Mouse (Mus musculus) megakaryocyte, embryonic 14.5 days (primary cell): ENCODE results near the gene Olfr433. TPM values are rescaled to one million over a fixed set of nuclear protein-coding genes. Genes with fewer than 3 reads are reported as not detected.
"Not testable (repeated sequence)": the region's sequence is repeated elsewhere in the genome, so short reads cannot be mapped to it uniquely, and the experiment has no call there.

ENCODE experiments used
- H3K27me3 ChIP-seq: replicated peaks from 2 replicates; pipeline ENCODE3; 2012; ENCODE audit warnings: inconsistent platforms
- H3K36me3 ChIP-seq: replicated peaks from 2 replicates; pipeline ENCODE3; 2012; ENCODE audit warnings: low read length, inconsistent platforms, mixed read lengths
- H3K4me1 ChIP-seq: 2 replicates; pipeline ENCODE4 v1.6.1; 2012; ENCODE audit warnings: inconsistent platforms
- H3K4me3 ChIP-seq: replicated peaks from 2 replicates; pipeline ENCODE3; 2012; ENCODE audit warnings: moderate library complexity, mild to moderate bottlenecking, inconsistent platforms
- H3K9me3 ChIP-seq: 2 replicates; pipeline ENCODE4 v1.6.1; 2012; ENCODE audit warnings: inconsistent platforms
- FLI1 ChIP-seq: IDR thresholded peaks from 2 replicates; pipeline ENCODE4 v1.6.1; 2012; ENCODE audit warnings: low read length, inconsistent platforms, mixed read lengths
- GATA1 ChIP-seq: IDR thresholded peaks from 3 replicates; pipeline ENCODE4 v1.6.1; 2012; ENCODE audit warnings: mixed read lengths, low read length, inconsistent platforms, borderline replicate concordance
- polyA plus RNA-seq: library from polyadenylated mRNA; stranded (reverse); fragments of >175 nt; gene quantifications from 2 replicates; pipeline ENCODE4 v1.2.3, GENCODE M21; 2012; ENCODE audit warnings: low replicate concordance; ENCODE audit not compliant: insufficient read depth

Gene Olfr433
- not detected in 2 replicates for polyA plus RNA-seq

DNA sequence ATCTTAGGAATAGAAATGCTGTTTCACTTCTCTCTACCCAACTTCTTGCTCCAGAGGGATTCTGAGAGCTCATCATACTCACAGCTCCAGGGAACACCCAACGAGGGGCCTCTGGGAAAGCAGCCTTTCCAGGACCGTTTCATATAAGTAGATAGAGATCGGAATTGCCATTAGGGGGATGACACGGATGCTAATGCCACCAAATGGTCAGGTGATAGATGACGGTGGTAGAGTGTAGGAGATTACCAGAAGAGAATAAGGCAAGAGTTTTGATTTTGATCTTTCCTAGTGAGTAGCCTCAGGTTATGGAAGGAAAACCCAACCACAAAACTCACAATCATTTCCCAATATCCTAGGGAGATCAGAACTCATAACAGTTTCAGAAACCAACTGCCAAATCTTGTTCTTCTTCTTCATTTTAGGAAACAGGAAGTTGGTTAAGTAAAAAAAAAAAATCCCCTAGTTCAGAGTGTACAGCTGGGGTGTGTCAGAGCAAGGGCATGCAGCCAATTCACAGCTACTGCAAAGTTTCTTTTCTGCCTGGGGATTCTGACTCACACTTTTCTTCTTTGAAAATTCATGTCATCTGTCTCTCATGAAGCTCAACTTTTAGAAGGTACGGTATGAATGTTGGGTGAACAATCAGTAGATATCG is at the start of gene Olfr433:
TSS of gene Olfr433 (plus strand) at position 183 of the 655 bp plus-strand sequence.
- Histone ChIP-seq H3K4me1 (peaks cover 4% of the 10 kb centered on the region; the same call in 1 of the 2 replicates), H3K4me3 (no peak within 1 kb of the TSS), H3K27me3 (no peaks in the 10 kb centered on the region), H3K36me3 (no peaks in the 10 kb centered on the region), H3K9me3 (no peaks in the 10 kb centered on the region)
- TF ChIP-seq GATA1, result no peak
- TF ChIP-seq FLI1, result no peak

- no peak overlapping the region for H3K4me3 ChIP-seq
Measured at GRCm38 (mm10) chr1:173995003-173995402, 45.5 kb upstream of the Olfr433 start.

DNA sequence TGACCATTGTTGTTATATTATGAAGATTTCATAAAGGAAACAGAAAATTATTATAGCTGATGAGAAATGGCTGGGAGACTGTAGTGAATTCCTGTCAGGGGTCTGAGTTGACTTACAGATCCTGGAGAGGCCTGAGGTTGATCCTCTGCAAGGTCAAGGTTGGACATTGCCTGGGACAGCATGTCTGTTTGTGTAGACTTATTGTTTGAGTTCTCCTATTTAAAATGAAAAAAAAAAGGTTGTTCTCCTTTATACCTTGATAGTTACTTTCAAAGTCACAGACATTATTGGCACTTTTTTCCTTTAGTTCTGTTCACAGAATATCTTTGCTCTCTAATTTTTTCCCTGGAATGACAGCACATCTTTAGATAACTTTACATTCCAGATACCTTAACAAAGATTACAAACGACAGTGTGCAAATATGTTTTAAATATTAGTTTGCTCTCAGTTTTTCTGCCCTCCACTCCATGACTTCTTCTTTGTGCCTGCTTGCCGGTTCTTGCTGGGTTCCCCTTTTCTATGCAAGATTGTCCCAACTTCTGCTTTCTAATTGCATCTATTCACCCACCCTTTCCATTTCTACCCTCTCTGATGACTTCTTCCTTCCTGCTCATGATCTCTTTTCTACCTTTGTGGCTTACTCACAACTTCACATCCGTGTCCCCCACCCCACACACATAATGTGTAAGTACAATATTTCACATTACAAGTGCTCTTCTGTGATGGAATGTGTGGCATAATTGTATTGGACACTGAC is 36.0 kb upstream of the Olfr433 start:
- H3K9me3 ChIP-seq, H3K36me3 ChIP-seq, H3K4me1 ChIP-seq, H3K27me3 ChIP-seq, H3K4me3 ChIP-seq: not testable (repeated sequence)

More at GRCm38 (mm10) chr1:173995003-173995402, 45.5 kb upstream of the Olfr433 start:
- Histone ChIP-seq H3K27me3 (no peaks in the 10 kb centered on the region), H3K9me3 (no peaks in the 10 kb centered on the region), H3K36me3 (no peaks in the 10 kb centered on the region), H3K4me1 (no peaks in the 10 kb centered on the region)
- TF ChIP-seq FLI1 (no peak), GATA1 (no peak)

DNA sequence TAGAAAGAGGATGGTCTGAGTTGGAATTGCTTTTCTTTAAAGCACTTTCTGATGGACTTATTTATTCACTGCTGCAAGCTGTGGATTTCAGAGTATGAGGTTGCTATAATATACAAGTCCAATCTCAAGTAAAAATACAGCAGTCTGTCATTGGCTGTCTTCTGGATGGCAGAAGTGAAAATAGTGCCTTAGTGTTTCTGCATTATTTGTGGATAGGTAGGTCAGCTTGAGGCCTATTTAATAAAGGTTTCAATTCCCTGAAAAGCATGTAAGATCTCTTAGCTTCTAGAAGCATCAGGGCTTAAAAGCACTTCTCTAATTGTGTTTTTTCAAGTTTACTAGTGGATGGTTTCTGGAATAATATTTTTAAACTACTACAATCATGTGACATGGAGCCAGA is 33.5 kb upstream of the Olfr433 start:
- H3K36me3 ChIP-seq, H3K4me3 ChIP-seq, H3K4me1 ChIP-seq, H3K27me3 ChIP-seq, H3K9me3 ChIP-seq: not testable (repeated sequence)

DNA sequence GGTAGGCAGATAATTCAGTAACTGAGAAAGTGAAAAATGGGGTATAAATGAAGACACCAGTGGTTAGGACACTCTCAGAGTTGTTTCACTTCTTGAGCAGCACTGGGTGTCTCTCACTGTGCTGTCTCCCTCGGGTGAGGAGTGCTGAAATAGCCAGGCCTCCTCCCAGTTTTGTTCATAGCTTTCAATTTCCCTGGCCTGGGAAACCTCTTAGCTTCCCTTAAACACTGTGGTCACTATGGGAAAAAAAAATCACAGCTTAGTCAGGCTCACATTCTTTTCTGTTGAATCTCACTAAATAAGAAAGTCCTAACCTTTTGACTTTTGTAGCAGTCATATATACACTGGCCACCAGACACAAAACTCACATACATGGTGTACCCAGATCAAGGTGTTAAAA is 8.8 kb upstream of the Olfr433 start, which contains the start of gene Ifi205:
TSS of gene Ifi205 (minus strand) at position 113 of the 400 bp plus-strand sequence.
- H3K27me3 ChIP-seq, result no peaks in the 10 kb centered on the region
- H3K4me3 ChIP-seq, result no peak within 1 kb of the TSS
- no peaks in the 10 kb centered on the region for H3K9me3 ChIP-seq
- H3K4me1 ChIP-seq, result no peaks in the 10 kb centered on the region
- TF ChIP-seq GATA1 (no peak), FLI1 (no peak)
- no peaks in the 10 kb centered on the region for H3K36me3 ChIP-seq

- Histone ChIP-seq H3K4me1 (no peaks in the 10 kb centered on the region), H3K9me3 (no peaks in the 10 kb centered on the region), H3K27me3 (no peaks in the 10 kb centered on the region), H3K36me3 (no peaks in the 10 kb centered on the region), H3K4me3 (no peak overlapping the region)
- TF ChIP-seq FLI1 (no peak), GATA1 (no peak)
Measured at GRCm38 (mm10) chr1:174035841-174036240, 4.7 kb upstream of the Olfr433 start.

GRCm38 (mm10) chr1:174038480-174038879 is 2.0 kb upstream of the Olfr433 start:
- no peaks in the 10 kb centered on the region for H3K27me3 ChIP-seq
- H3K4me1 ChIP-seq, result peaks cover 4% of the 10 kb centered on the region; the same call in 1 of the 2 replicates
- H3K36me3 ChIP-seq, result no peaks in the 10 kb centered on the region
- TF ChIP-seq FLI1 (no peak), GATA1 (no peak)
- H3K4me3 ChIP-seq, result no peak overlapping the region
- no peaks in the 10 kb centered on the region for H3K9me3 ChIP-seq

- not testable (repeated sequence) for H3K27me3 ChIP-seq, H3K36me3 ChIP-seq, H3K4me3 ChIP-seq
Measured at GRCm38 (mm10) chr1:174042091-174042884, 1.8 kb downstream of the Olfr433 start.

DNA sequence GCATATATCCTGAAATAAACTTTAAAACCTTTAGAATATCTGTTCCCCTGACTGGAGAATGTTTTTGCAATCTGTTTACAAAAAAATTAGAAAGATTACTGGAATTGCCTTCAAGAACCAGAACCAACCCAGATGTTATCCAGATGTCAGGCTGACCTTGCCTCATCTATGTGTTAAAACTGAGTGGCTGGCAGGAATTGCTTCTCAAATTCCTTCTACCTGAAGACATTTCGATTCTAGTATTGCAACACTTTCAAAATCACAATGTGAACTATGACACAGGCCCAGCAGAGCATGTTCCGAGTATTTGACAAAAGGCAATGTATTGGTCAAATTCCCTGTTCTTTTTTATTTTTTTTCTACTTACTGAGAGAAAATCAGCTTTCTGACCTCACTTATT is 3.9 kb downstream of the Olfr433 start:
- no peak for TF ChIP-seq GATA1
- no peak for TF ChIP-seq FLI1
- no peak overlapping the region for H3K4me3 ChIP-seq
- peaks cover 4% of the 10 kb centered on the region; the same call in 1 of the 2 replicates for H3K4me1 ChIP-seq
- H3K36me3 ChIP-seq, result no peaks in the 10 kb centered on the region
- H3K27me3 ChIP-seq, result no peaks in the 10 kb centered on the region
- H3K9me3 ChIP-seq, result no peaks in the 10 kb centered on the region

More at GRCm38 (mm10) chr1:174042091-174042884, 1.8 kb downstream of the Olfr433 start:
- not testable (repeated sequence) for H3K4me1 ChIP-seq, H3K9me3 ChIP-seq

DNA sequence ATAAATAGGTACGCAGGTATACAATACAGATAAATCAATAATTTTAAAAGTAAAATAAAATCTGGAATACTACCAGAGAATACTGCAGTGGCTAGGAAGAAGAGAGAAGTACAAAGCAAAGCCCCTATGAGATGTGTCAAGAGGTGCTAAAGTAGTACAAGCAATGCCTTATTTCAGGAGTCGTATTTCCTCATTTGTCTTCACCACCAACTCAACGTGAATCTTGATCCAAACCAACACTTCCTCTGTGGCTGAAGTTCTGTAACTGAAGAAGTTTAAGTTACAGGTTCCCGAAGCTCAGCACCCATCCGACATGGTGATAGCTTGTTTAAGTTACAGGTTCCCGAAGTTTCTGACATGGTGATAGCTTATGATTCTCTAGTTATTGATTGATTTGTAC is 7.7 kb downstream of the Olfr433 start:
- not testable (repeated sequence) for H3K4me3 ChIP-seq, H3K9me3 ChIP-seq, H3K4me1 ChIP-seq, H3K36me3 ChIP-seq, H3K27me3 ChIP-seq
